Mouse (Mus musculus) G1E (cell line): ENCODE measurements around the gene Apbb2.

Experiments used
- CTCF ChIP-seq: IDR thresholded peaks from 2 replicates; pipeline ENCODE4 v1.5.1; 2012; ENCODE audit warnings: low read depth, low read length, inconsistent platforms, mixed read lengths
- GATA1 ChIP-seq: IDR thresholded peaks from 2 replicates; pipeline ENCODE4 v1.6.1; 2012; ENCODE audit warnings: borderline replicate concordance, low read length, inconsistent platforms, mixed read lengths
- GATA2 ChIP-seq: IDR thresholded peaks from 2 replicates; pipeline ENCODE4 v1.6.1; 2012; ENCODE audit warnings: low read depth, low read length, inconsistent platforms, borderline replicate concordance
- POLR2AphosphoS5 ChIP-seq: IDR thresholded peaks from 2 replicates; pipeline ENCODE4 v1.6.1; 2012; ENCODE audit warnings: low read depth, low read length, inconsistent platforms; ENCODE audit not compliant: insufficient replicate concordance
- TAL1 ChIP-seq: conservative IDR thresholded peaks from 2 replicates; pipeline ENCODE4 v1.6.1; 2012; ENCODE audit warnings: low read depth, low read length, inconsistent platforms, mixed read lengths

GRCm38 (mm10) chr5:66558094-66558493, 60.5 kb downstream of the Apbb2 start:
- TF ChIP-seq GATA2 (no peak), CTCF (no peak), GATA1 (no peak), TAL1 (no peak), POLR2AphosphoS5 (no peak)
